Mouse (Mus musculus): ENCODE measurements around the gene Btrc. TPM values are rescaled to one million over a fixed set of nuclear protein-coding genes. Genes with fewer than 3 reads are reported as not detected.

The Btrc gene
- total RNA-seq, 1 experiment from 2014 or later: 21.4 TPM

Other genes with a start within 250 kb of the Btrc start
- not detected in 2 replicates for gene Tlx1, start 213.1 kb upstream of the Btrc start, total RNA-seq (2017)
- not detected in 2 replicates for gene Lbx1, start 127.9 kb upstream of the Btrc start, total RNA-seq (2017)
- gene Poll, start 196.8 kb downstream of the Btrc start, total RNA-seq (2017): 8.7 and 8.8 TPM in 2 replicates
- 12.2 and 19.3 TPM in 2 replicates for gene Gm17018, start 196.9 kb downstream of the Btrc start, total RNA-seq (2017)